Mouse (Mus musculus) 3T3-L1 (cell line): ENCODE results near the gene Klkb1.
"Not testable (repeated sequence)": the region's sequence is repeated elsewhere in the genome, so short reads cannot be mapped to it uniquely, and the experiment has no call there.

ENCODE experiments used
- DNase-seq: peaks from one replicate; pipeline ENCODE4 v3.0.0-alpha.2; 2015; ENCODE audit warnings: low read depth, low spot score

The Klkb1 gene

DNA sequence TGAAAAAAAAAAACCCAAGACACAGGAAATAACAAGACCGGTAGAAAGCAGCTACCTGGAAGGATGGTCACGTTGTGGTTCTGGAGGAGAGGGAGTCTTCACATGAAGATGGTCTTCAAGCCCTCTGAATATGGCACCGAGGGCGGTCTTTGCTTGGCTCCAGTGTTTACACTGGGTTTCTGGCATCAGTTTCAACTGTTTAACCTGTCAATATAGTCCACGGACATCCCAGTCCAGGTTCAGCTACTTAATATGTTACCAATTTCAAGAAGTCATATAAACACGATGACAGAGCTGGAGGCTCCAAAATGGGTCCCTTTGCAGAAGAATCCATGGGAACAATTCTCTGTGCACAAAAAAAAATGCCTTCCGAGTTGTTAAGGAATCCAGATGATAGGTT lies at the start of gene Klkb1:
Klkb1 (minus strand) TSS at position 173 of the 400 bp plus-strand sequence.
- no peak for DNase-seq

- no peak for DNase-seq
Measured at GRCm38 (mm10) chr8:45344298-45344697, 49.6 kb upstream of the Klkb1 start.

GRCm38 (mm10) chr8:45341630-45342628 lies 47.3 kb upstream of the Klkb1 start:
- DNase-seq = no peak

- peak; percentile 43 for DNase-seq
Measured at GRCm38 (mm10) chr8:45333493-45333892, 38.8 kb upstream of the Klkb1 start.

DNA sequence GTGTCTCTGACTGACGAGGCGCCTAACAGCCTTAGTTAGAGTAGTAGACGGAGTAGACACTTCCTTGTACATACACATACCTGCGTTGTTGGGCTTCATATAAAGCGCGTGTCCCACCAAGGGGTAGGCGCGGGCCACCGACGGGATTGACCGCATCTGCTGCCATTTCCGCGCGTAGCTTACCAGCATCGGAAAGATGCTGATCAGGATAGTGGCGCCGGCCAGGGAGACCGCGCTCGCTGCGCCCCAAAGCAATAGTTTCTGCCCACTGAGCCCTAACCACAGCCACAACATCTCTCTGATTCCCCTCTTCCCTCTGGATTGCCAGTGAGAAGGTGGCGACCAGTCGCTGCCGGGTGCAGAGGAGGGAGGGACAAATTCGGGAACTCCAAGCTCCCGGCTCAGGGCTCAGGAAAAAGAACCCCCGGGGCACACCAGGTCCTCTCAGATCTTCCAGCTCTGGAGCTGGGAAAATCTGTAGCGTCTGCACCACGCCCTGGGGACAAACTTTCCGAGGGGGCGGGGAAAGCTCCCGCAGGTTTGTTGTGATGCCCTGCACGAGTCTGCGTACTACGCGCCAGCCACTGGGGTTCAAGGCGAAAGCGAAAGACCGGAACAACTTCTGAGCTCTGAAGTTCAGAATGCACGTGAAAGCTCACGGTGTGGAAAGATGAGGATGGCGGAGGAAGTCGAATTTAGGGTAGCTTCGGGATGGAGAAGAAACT lies 38.2 kb upstream of the Klkb1 start, which contains the start of gene Cyp4v3:
Cyp4v3 (minus strand) TSS at position 532 of the 725 bp plus-strand sequence.
- peak; percentile 81 for DNase-seq

DNA sequence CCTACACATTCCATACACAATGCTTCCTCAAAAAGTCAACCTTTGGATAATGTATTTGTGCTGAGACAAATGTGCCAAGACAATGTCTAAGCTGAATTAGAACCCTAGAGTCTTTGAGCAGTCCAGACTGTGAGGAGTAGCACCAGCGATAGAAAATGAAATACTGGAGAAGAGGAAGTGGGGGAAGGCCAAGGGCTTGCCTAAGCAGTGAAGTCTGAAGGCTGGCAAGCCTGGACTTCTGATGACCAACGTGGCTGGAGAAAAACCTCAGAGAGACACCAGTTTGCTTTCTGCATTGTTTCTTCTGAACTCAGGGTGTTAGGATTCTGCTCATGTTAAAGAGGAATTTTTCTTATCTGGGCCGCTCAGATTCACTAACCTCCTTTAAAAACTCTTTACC lies 36.2 kb upstream of the Klkb1 start:
- DNase-seq = no peak

GRCm38 (mm10) chr8:45329206-45329980 lies 34.7 kb upstream of the Klkb1 start:
- no peak for DNase-seq

DNA sequence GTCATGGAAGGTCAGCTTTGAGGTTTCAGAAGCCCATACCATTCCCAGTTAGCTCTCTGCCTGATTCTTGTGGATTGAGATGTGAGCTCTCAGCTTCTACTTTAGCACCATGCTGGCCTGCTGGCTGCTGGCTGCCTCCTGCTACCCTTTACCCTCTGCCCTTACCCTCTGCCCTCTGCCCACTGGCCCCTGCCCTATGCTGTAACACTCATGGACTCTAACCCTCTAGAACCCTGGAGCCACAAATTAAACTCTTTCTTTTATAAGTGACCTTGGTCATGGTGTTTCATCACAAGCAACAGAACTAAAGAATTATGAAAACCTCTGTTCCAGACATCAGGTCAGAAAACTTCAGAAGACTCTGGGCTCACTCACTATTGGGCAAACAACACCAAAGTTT lies 32.4 kb upstream of the Klkb1 start:
- not testable (repeated sequence) for DNase-seq

- no peak for DNase-seq
Measured at GRCm38 (mm10) chr8:45324151-45324550, 29.5 kb upstream of the Klkb1 start.

- no peak for DNase-seq
Measured at GRCm38 (mm10) chr8:45321365-45321764, 26.7 kb upstream of the Klkb1 start.

- no peak for DNase-seq
Measured at GRCm38 (mm10) chr8:45320930-45321329, 26.3 kb upstream of the Klkb1 start.

DNA sequence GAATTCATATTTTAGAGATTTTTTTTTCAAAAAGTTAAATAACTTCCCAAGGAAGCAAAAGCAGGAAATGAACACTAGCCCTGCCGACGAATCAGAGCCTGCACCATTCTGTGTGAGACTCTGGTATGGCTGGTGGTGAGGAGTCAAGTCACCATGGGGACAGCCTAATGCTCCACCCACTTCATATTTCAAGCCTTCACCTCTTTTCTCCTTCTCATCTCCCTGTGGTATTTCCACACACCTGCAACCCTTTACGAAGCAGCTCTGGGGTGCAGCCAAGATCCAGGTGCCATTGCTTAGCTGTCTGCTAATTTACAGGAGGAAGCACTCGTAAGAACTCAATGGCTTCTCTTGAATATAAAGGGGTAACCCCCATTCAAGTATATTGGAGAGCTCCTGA lies 16.3 kb upstream of the Klkb1 start:
- DNase-seq = no peak

DNA sequence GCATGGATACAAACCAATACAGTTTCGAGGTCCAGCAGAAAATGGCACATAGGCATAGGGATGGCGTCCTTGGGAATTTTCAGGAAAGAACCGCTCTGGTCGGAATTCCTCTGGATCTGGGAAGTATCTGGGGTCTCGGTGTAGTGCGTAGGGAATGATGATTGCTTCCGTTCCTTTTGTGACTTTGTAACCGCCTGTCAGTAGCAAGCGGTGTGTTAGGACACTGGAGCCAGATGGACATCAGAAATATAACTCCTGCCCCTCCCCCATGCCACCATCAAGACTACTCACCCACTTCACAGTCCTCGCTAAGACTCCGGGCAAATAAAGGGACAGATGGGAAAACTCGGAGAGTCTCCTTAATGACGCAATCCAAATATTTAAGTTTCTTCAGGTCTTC lies 13.7 kb upstream of the Klkb1 start, which contains the start of gene Gm45753:
Gm45753 (minus strand) TSS at position 101 of the 400 bp plus-strand sequence.
- no peak for DNase-seq

GRCm38 (mm10) chr8:45305479-45305878 lies 10.8 kb upstream of the Klkb1 start:
- peak; percentile 34 for DNase-seq

DNA sequence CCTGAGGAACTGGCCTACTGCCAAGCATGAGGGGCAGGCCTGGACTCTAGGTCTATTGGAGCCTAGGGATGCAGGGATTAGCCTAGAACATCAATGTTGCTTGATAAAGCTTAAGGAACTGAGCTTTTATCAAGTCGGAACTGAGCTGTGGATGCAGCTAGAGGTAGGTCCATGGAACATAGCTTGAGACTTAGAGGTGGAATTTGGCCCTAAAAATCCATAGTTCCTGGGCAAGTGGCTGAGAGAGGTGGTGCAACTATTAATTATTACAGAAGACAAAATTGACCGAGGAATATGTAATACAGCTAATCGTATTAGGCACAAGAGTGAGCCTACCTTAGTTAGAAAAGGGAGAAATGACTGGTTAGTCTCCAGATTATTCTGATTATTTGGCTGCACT lies 9.7 kb upstream of the Klkb1 start:
- DNase-seq = no peak

DNA sequence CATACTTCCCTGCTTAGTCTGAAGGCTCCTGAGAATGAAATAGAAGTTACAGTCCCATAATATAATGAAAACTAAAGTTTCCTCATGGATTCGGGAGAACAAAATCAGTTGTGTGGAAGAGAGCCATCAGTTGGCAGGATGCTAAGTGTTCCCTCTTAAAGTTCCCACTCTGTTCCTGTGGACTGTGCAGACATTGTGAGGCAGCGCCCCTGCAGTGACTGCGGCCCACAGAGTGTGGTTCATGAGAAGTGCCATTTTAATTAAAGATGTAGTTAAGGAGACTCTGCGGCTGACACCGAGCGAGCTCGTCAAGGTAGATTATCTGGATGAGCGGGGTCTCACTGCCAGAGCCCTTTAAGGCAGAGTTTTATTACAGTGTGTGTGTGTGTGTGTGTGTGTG lies 7.7 kb upstream of the Klkb1 start:
- DNase-seq = no peak

DNA sequence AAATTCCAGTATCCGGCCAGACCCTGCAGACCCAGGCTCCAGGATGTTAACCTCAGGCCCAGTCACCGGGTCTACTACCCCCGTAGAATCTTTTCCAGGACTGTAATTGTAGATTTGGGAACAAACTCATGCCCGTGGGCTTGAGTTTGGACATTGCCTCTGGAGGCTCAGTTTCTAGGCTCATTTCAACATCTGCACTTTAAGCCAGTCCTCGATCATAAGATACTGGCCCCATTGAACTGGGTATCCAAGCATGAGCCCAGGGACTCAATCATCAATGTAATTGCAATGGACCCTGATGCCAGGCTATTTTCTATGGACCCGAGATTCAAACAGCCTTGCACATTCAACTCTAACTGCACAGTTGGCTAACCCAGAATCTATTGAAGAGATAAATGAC lies 617 bp upstream of the Klkb1 start:
- no peak for DNase-seq

DNA sequence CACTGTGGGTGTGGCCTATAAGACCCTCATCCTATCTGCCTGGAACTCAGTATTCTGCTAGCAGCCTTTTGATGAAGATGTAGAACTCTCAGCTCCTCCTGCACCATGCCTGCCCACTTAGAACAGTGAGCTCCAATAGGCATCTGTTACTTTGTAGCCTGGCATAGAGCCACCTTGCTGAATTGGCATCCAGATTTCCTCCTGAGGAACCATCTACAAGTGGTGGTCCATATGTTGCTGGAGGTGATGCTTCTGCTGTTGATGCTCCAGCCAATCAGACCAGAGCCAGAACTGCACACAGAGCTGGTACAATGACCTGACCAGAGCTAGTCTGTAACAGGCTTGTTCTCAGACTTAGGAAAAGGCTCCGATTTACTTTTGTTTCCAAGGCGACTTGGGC lies 2.9 kb downstream of the Klkb1 start:
- DNase-seq = no peak

- DNase-seq = no peak
Measured at GRCm38 (mm10) chr8:45281630-45282029, 13.0 kb downstream of the Klkb1 start.

GRCm38 (mm10) chr8:45277453-45277852 lies 17.2 kb downstream of the Klkb1 start:
- DNase-seq = no peak

GRCm38 (mm10) chr8:45274317-45274716 lies 20.3 kb downstream of the Klkb1 start:
- DNase-seq = no peak

DNA sequence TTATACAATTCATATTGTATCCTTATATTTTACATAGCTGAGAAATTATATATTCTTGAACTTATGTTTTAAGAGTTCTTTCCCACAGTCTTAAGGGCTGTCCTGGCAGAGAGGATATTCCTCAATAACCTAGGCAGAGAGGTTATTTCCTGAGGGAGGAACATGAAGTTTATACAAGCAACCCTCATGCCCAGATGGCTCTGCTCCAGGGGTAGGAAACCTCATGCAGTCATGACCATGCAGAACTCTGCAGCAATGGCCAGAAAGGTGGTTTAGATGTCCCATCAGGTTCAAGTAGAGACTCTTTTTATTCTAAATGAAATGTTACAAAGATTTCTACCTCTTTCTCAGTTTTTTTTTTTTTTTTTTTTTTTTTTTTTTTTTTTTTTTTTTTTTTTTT lies 25.6 kb downstream of the Klkb1 start:
- DNase-seq = no peak
